Mouse (Mus musculus): ENCODE measurements around the gene Hist2h3c1. TPM values are rescaled to one million over a fixed set of nuclear protein-coding genes. Genes with fewer than 3 reads are reported as not detected.
"Not testable (repeated sequence)": the region's sequence is repeated elsewhere in the genome, so short reads cannot be mapped to it uniquely, and the experiment has no call there.

Hist2h3c1 gene
- total RNA-seq, 2 experiments from 2014 or later, result 0.22 TPM; not detected in 1

DNA sequence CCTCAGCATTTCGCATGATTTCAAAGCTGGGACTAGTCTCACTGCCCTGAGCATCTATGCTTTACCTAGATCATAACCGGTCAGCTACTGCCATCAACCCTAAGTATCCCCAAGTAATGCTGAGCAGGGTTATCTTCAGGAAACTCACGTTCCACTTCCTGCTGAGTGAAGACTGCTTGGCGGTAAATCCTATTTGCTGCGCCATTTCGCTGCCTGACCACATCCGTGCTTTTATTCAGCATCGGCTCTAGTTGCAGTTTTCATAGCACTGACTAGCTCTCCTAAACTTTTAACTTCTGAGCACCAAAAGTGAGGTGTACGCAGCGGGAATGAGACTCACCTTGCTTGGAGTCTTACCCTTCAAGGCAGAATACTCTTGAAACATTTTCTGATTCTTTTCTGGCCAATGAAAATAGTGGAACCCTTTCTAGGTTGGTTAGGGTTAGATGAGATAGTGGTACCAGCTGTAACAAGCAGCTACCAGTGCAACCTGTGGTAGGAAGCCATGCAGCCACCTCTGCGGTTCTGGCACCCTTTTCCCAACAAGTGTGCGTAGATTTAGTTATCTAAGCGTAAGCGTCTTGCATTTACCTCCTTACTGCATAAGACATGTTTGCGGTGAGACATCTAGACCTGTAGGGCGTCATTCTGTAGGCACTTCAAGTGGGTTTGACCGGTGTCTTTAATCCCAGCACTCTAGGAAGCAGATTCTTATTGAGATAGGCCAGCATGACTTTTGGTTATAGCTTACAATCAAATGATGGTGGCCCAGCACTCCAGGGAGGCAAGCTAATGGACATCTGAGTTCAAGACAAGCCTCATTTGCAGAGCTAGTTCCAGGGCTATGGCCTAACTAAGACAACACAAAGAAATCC is 27.3 kb downstream of the Hist2h3c1 start:
- no peak for DNase-seq

DNA sequence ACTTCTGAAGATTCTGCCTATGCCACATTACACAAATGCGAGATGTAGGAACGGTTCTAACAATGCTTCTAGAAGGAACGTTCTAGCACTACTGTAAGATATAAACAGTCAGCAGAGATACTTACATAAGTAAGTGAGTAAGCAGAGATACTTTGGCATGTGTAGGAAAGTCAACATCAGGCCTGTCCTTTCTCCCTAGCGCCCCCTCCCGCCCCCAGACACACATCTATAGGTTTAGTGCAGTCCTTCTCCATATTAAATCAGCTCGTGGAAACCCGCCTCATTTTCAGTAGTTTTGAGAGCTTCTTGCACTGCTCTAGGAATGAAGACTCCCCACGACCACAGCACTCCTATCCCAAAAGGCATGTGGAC is 30.9 kb downstream of the Hist2h3c1 start:
- peak; percentile 38 to 45 for DNase-seq

More for the DNA sequence above, 27.3 kb downstream of the Hist2h3c1 start:
- intact Hi-C loops (cut with DNase I), result no loop called here

DNA sequence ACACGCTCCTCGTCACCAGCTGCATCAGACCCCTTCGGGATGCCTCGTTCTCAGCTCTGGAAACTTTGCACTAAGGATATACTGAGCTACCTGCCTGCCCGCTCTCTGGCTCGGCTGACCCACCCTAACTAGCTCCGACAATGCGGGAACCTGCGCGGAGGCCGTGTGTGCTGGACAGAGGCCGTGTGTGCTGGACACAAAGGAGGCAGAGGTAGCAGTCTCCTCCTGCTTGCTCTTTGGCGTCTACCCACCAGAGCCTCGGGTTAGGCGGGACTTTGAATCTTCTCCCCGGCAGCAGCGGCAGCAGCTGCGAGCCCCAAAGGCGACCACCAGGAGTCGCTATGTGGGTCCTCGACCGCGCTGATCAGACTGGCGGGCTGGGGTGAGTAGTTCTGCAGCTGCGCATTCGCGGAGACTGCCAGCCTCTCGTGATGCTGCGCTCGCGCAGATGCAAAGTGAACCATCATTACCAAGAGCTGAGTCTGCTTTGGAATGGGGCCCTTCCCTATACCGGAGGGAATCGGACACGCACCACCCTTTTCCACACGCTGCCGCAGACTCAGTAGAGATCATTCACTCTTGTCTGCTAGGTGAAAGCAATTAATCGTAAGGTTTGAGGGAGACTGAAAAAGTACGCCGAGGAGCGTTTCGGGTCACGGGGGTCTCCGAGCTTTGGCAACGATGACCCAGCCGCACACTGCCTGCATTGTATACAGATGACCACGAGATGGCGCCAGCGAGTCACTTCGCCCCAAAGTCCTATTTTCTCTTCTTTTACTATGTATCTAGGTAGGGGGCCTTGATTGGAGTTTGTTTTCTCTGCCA is 31.5 kb downstream of the Hist2h3c1 start:
- intact Hi-C loops (cut with DNase I), result loop anchor here (2.0 kb wide), 1 partner anchor 223 kb away; no protein-coding TSS in a partner anchor
- DNase-seq, result peak; percentile 93 to 96

More for the DNA sequence above, 30.9 kb downstream of the Hist2h3c1 start:
- intact Hi-C loops (cut with DNase I), result no loop called here

DNA sequence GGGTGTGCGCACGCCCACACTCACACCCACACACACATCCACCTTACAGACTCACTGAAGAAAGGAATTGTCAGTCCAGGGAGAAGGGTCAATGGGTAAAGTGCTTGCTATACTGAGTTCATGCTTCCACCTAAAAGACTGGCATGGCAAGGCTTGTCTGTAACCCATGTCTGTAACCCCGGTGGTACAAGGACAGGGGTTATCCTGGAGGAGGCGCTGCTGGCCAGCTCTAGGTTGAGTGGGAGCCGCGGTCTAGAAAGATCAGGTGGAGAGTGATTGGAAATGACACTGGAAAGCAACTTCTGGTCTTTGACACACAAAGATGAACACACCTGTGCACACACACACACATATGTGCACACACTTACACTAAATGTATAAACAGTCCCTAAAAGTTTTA is 34.2 kb downstream of the Hist2h3c1 start:
- intact Hi-C loops (cut with DNase I), result loop anchor here (5.0 kb wide), 1 partner anchor 162 kb away; no protein-coding TSS in a partner anchor
- no peak for DNase-seq

DNA sequence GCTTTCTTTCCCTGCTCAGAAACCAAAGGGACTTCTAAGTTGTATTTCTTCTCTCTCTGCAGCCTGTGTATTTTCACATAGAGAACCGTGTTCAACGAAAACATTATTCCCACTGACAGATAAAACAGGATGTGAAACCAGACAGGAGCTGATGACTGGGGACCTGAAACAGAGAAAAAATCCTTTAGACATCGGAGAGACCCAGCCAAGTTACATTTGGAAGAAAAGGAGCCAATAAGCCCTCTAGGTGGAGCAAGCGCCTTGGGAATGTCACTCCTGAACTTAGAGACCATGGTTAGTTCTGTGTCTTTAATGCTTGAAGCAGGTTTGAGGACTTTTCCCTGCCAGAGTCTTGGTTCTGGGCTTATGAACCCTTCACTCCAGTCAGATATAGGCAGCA is 38.0 kb downstream of the Hist2h3c1 start:
- peak in 1 of 2 experiments; percentile 48 for DNase-seq
- intact Hi-C loops (cut with DNase I), result loop anchor here (5.0 kb wide), 1 partner anchor 158 kb away; no protein-coding TSS in a partner anchor

DNA sequence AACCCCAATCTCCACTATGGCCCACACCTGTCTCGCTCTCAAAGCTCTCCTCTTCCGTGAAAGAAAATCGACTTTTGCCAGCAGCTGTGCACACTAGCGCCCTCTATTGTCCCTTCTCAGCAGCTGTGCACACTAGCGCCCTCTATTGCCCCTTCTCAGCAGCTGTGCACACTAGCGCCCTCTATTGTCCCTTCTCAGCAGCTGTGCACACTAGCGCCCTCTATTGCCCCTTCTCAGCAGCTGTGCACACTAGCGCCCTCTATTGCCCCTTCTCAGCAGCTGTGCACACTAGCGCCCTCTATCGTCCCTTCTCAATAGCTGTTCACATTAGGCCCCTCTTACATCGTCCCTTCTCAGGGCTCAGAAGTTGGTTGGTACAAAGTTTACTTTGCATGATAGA is 40.8 kb downstream of the Hist2h3c1 start:
- DNase-seq; intact Hi-C loops (cut with DNase I): not testable (repeated sequence)

DNA sequence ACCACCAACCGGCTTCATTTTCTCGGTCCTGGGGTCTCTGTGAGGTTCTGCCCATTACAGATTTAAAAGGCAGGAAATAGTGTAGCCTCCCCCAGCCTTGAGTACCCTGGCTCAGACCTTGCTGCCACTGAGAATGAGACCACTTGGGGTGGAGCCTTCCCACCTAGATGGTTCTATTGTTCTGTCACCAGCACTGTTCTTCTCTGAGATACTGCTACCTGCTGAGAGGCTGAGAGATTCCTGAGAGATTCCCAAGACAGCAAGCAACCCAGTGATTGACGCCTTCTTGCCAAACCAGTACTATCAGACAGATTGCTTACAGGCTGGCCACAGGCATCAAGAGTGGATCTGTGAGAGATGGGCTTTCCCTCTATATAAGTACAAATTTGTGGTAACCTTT is 42.7 kb downstream of the Hist2h3c1 start:
- intact Hi-C loops (cut with DNase I), result no loop called here
- DNase-seq, result no peak

DNA sequence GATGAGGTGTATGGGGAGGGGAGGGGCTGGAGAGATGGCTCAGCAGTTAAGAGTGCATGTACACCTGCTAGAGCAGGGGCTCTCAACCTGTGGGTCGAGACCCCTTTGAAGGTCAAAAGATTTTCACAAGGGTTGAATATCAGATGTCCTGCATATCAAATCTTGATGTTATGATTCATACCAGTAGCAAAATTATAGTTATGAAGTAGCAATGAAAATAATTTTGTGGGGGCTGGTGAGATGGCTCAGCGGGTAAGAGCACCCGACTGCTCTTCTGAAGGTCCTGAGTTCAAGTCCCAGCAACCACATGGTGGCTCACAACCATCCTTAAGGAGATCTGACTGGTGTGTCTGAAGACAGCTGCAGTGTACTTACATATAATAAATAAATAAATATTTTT is 44.2 kb downstream of the Hist2h3c1 start:
- intact Hi-C loops (cut with DNase I); DNase-seq: not testable (repeated sequence)

DNA sequence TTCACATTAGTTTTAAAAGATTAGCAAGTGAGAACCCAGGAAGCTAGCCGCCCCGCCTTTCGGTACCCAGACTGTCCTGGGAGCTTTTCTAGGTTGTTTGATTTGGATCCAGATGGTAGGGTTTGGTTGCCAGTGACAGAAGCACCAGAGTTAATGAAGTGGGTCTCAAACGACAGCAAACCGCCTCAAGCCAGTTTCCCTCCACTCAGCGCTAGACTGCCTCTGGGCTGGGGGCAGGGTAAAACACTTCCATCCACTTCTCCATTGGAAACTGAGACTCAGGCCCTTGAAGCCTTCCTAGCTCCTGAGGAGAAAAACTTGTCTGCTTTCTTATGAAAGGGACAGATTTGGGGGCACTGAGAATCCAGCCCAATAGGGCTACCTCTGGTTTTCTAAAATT is 46.2 kb downstream of the Hist2h3c1 start:
- no peak for DNase-seq
- intact Hi-C loops (cut with DNase I), result no loop called here

DNA sequence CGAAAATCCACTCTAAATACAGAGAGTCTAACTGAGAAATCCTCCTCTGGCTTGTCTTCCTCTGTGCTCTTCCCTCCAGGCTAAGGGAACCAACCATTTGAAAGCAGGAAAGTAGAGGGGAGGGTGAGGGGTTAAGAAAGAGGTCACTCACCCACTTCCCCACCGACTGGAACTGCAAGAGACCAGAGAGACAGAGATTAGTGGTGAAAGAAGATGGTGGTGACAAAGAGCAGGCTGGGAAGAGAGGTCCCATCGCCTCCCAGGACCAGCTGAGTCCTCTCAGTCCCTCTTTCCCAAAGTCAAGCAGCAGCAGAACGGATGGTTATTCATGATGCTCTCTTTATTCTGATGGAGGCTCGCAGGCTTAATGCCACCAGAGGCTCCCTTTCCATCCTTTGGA is 46.9 kb downstream of the Hist2h3c1 start:
- intact Hi-C loops (cut with DNase I), result no loop called here
- DNase-seq, result no peak

DNA sequence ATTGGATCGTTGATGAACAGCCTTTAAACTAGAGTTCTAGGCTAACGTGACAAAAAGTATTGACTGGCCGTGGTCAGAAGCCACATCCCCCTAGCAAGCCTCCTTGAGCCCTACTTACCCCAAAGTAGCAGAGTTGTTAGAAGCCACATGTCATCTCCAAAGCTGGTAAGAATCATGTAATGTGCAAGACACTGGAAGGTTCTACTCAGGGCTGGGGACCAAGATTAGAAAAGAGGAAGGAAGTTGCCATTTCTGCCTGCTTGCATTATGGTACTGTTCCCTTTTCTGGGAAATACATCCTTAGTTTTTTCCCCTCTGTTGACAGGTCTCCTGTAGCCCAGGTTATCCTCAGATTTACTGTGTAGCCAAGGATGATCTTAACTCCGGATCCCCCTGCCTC is 47.3 kb downstream of the Hist2h3c1 start, which contains the start of gene Fcgr1:
Fcgr1 (minus strand) TSS at position 183 of the 400 bp plus-strand sequence.
- DNase-seq, result no peak
- intact Hi-C loops (cut with DNase I), result no loop called here

Small RNA genes within 50 kb of the gene (microRNA-seq; reads per million reads assigned to microRNA genes)
- gene Gm44492, result 0 to 0.70 reads per million in 2 experiments
- 0 reads per million in 2 experiments for gene Gm47311
- 0 reads per million in 2 experiments for gene Gm47313

Other genes with a start within 250 kb of the Hist2h3c1 start
- gene Vps45, start 188.2 kb upstream of the Hist2h3c1 start, total RNA-seq (2021), result 10 to 100 TPM; 24.7 to 34.4 TPM
- 10 to 100 TPM; 50.9 to 51.0 TPM for gene Otud7b, start 142.2 kb upstream of the Hist2h3c1 start, total RNA-seq (2021)
- 1 to 10 TPM; 6.6 to 7.8 TPM for gene Mtmr11, start 84.7 kb upstream of the Hist2h3c1 start, total RNA-seq (2021)
- gene Sf3b4, start 74.4 kb upstream of the Hist2h3c1 start, total RNA-seq (2021), result 10 to 100 TPM; 27.8 to 28.2 TPM
- gene Sv2a, start 65.5 kb upstream of the Hist2h3c1 start, total RNA-seq (2021), result 10 to 100 TPM; 13.7 to 14.0 TPM
- 10 to 100 TPM; 19.3 to 19.6 TPM for gene Bola1, start 27.0 kb upstream of the Hist2h3c1 start, total RNA-seq (2021)
- gene Hist2h2ab, start 26.8 kb upstream of the Hist2h3c1 start, total RNA-seq (2021), result 10 to 100 TPM; 10.6 to 14.9 TPM
- 100 to 1,000 TPM; 103 to 121 TPM for gene Hist2h2ac, start 25.8 kb upstream of the Hist2h3c1 start, total RNA-seq (2021)
- 1 to 10 TPM; 4.6 to 5.9 TPM for gene Hist2h2be, start 25.6 kb upstream of the Hist2h3c1 start, total RNA-seq (2021)
- 10 to 100 TPM; 78.6 to 96.2 TPM for gene Hist2h3c2, start 7.6 kb upstream of the Hist2h3c1 start, total RNA-seq (2021)
- 100 to 1,000 TPM; 615 to 716 TPM for gene Hist2h2aa2, start 6.4 kb upstream of the Hist2h3c1 start, total RNA-seq (2021)
- gene Hist2h2aa1, start 1.2 kb upstream of the Hist2h3c1 start, total RNA-seq (2021), result 10 to 100 TPM; 21.8 to 28.9 TPM
- gene Hist2h4, start 16.6 kb downstream of the Hist2h3c1 start, total RNA-seq (2021), result 10 to 100 TPM; 49.8 to 51.8 TPM
- gene Hist2h3b, start 22.0 kb downstream of the Hist2h3c1 start, total RNA-seq (2021), result 100 to 1,000 TPM; 369 to 427 TPM
- 100 to 1,000 TPM; 376 to 419 TPM for gene Hist2h2bb, start 23.1 kb downstream of the Hist2h3c1 start, total RNA-seq (2021)
- 1 to 10 TPM in 1 of 2 experiments, under 1 TPM in 1; 0.38 to 1.2 TPM for gene Fcgr1, start 47.3 kb downstream of the Hist2h3c1 start, total RNA-seq (2021)
- gene BC107364, start 205.6 kb downstream of the Hist2h3c1 start, total RNA-seq (2021), result not detected

All from heart, postnatal 10 days (tissue).